Mouse (Mus musculus): ENCODE results near the gene Gm14744.
"Not testable (repeated sequence)": the region's sequence is repeated elsewhere in the genome, so short reads cannot be mapped to it uniquely, and the experiment has no call there.

Gm14744 gene

GRCm38 (mm10) chrX:77864458-77864857 lies at the start of gene Gm14744:
Gene Gm14744 (plus strand): TSS chrX:77864758.
- not testable (repeated sequence) for DNase-seq (ENCODE audit: low spot score in 2 of 2)

- DNase-seq (ENCODE audit: low spot score in 2 of 2) = no peak
Observed at GRCm38 (mm10) chrX:77853523-77853922, 11.0 kb upstream of the Gm14744 start, which contains the start of gene Pbsn. Gene Pbsn (minus strand): TSS chrX:77853623.

- not testable (repeated sequence) for DNase-seq (ENCODE audit: low spot score in 2 of 2)
Observed at GRCm38 (mm10) chrX:77880033-77880432, 15.5 kb downstream of the Gm14744 start.
